Mouse (Mus musculus) stomach, postnatal 0 days (tissue): Measurements from ENCODE around the gene Grm7. TPM values are rescaled to one million over a fixed set of nuclear protein-coding genes. Genes with fewer than 3 reads are reported as not detected.

Experiments
- ATAC-seq: fragments of 200-750 bp; cut with Nextera tagmentation; 2 replicates; pipeline ENCODE4 v1.8.0; 2017; ENCODE audit not compliant: low FRiP score, low TSS enrichment
- DNase-seq: peaks from one replicate; pipeline ENCODE4 v3.0.0-alpha.2; 2016; ENCODE audit warnings: low spot score
- H3K27ac ChIP-seq: fragments of 300-500 bp; sonication (generic); replicated peaks from 2 replicates; pipeline ENCODE4 v1.5.1; 2014; ENCODE audit warnings: mild to moderate bottlenecking, control low read depth
- H3K27me3 ChIP-seq: fragments of 300-500 bp; sonication (generic); 2 replicates; pipeline ENCODE4 v1.6.1; 2014; ENCODE audit warnings: low read length; ENCODE audit not compliant: control insufficient read depth, insufficient read depth
- H3K36me3 ChIP-seq: fragments of 300-500 bp; sonication (generic); 2 replicates; pipeline ENCODE4 v1.6.1; 2014; ENCODE audit warnings: low read length, mixed read lengths; ENCODE audit not compliant: control insufficient read depth, insufficient read depth
- H3K4me1 ChIP-seq: fragments of 300-500 bp; sonication (generic); replicated peaks from 2 replicates; pipeline ENCODE4 v1.6.1; 2014; ENCODE audit warnings: antibody characterized with exemption; ENCODE audit not compliant: control insufficient read depth, insufficient read depth
- H3K4me2 ChIP-seq: fragments of 300-500 bp; sonication (generic); replicated peaks from 2 replicates; pipeline ENCODE4 v1.6.1; 2014; ENCODE audit warnings: low read depth, mild to moderate bottlenecking, control low read depth, moderate library complexity
- H3K4me3 ChIP-seq: fragments of 300-500 bp; sonication (generic); 2 replicates; pipeline ENCODE4 v1.5.1; 2014; ENCODE audit warnings: low read depth, low read length, control low read depth
- H3K9ac ChIP-seq: fragments of 300-500 bp; sonication (generic); 2 replicates; pipeline ENCODE4 v1.6.1; 2014; ENCODE audit warnings: mild to moderate bottlenecking, low read length, control low read depth, mixed read lengths
- H3K9me3 ChIP-seq: fragments of 300-500 bp; sonication (generic); 2 replicates; pipeline ENCODE4 v1.6.1; 2016; ENCODE audit warnings: low read length; ENCODE audit not compliant: control insufficient read depth
- CTCF ChIP-seq: IDR thresholded peaks from 2 replicates; pipeline ENCODE4 v1.5.1; 2016; ENCODE audit warnings: antibody characterized with exemption, low read depth, mild to moderate bottlenecking, moderate library complexity
- EP300 ChIP-seq: optimal IDR thresholded peaks from 2 replicates; pipeline ENCODE3; 2016; ENCODE audit warnings: antibody characterized with exemption
- WGBS: fragments of 180-500 bp; shearing (Covaris S2); extraction: QIAGEN DNeasy Blood & Tissue Kit; methylation state at CpG from one replicate; pipeline ENCODE4 v1.1.7; 2014; 5-methylcytosine and 5-hydroxymethylcytosine counted together
- polyA plus RNA-seq: library from polyadenylated mRNA; unstranded; fragments of >200 nt; fragmentation: Nextera tagmentation; extraction: Ambion mirVana; gene quantifications from 2 replicates; pipeline ENCODE4 v1.2.1, GENCODE M21; 2015

Gene Grm7
- polyA plus RNA-seq, 1 experiment from 2014 or later: 0.57 TPM

DNA sequence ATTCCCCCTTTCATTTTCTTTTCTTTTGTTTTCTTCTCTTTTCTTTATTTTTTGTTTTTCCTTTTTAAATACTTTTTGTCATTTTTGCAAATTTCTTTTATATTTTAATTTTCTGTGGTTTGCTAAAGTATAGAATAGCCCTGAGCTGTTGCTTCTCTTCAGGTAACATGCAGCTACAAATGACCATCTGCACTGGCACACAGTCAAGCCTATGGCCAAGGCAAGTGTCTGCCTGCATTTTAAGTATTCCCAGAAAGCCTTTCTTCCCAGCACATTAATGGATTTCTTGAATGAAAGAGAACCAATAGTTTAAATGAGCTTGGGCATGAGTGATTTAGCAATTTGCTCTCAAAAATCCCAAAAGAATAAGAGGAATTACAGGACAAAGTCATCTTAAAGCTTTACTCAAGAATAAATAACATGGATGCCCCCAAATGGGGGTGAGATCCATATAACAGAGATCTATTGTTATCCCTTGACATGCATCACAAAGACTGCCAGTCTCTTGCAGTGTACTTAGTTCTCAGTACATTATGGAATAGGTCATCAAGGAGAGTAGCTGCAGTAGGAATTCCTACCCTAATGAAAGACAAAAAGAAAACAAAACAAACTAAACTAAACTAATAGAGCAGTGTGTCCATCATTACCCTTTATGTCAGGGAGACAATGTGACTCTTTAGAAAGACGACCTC is 865.5 kb downstream of the Grm7 start:
- H3K4me1 ChIP-seq: no peaks in the 10 kb centered on the region
- WGBS: 53% methylated on average over 1 of the region's 1 CpGs
- no peak for TF ChIP-seq CTCF
- no peak for TF ChIP-seq EP300
- no peak overlapping the region for H3K4me3 ChIP-seq
- no peaks in the 10 kb centered on the region for H3K9me3 ChIP-seq
- ATAC-seq (no peak), DNase-seq (no peak)
- no peak overlapping the region for H3K4me2 ChIP-seq
- no peaks in the 10 kb centered on the region for H3K36me3 ChIP-seq
- no peak overlapping the region for H3K27ac ChIP-seq
- no peak overlapping the region for H3K9ac ChIP-seq
- H3K27me3 ChIP-seq: no peaks in the 10 kb centered on the region

- Histone ChIP-seq H3K4me2 (no peak overlapping the region), H3K36me3 (no peaks in the 10 kb centered on the region), H3K9ac (no peak overlapping the region), H3K27ac (no peak overlapping the region), H3K4me1 (no peaks in the 10 kb centered on the region), H3K27me3 (no peaks in the 10 kb centered on the region), H3K4me3 (no peak overlapping the region), H3K9me3 (no peaks in the 10 kb centered on the region)
- 68% methylated on average over 2 of the region's 2 CpGs for WGBS
- DNase-seq (no peak), ATAC-seq (no peak)
- no peak for TF ChIP-seq EP300
- no peak for TF ChIP-seq CTCF
Observed at GRCm38 (mm10) chr6:111512359-111512758, 867.0 kb downstream of the Grm7 start.

DNA sequence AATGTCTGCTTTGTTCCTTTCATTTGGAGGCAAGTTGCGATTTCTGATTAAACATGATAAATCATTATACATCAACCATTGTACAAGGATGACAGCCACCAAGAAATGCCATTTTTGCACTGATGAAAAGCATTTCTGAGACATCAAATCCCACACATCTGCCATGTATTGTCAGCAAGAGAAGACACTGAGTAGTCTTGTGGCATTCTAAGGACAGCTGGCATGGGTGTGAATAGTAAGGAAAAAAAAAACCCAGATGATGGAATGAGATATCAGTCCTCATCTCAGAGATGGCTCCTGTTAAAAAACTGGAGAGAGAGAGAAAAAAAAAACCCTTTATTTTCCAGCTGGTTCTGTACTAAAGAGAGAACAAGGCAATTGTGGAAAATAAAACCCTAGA is 875.8 kb downstream of the Grm7 start:
- ATAC-seq (no peak), DNase-seq (no peak)
- Histone ChIP-seq H3K4me2 (no peak overlapping the region), H3K4me3 (no peak overlapping the region), H3K27me3 (no peaks in the 10 kb centered on the region), H3K27ac (no peak overlapping the region), H3K9me3 (no peaks in the 10 kb centered on the region), H3K9ac (no peak overlapping the region), H3K4me1 (no peaks in the 10 kb centered on the region), H3K36me3 (no peaks in the 10 kb centered on the region)
- no peak for TF ChIP-seq CTCF
- no peak for TF ChIP-seq EP300
- 69% methylated on average over 1 of the region's 1 CpGs for WGBS

GRCm38 (mm10) chr6:111522122-111522521 is 876.7 kb downstream of the Grm7 start:
- no peak overlapping the region for H3K27ac ChIP-seq
- H3K36me3 ChIP-seq: no peaks in the 10 kb centered on the region
- no peaks in the 10 kb centered on the region for H3K9me3 ChIP-seq
- no peak overlapping the region for H3K4me2 ChIP-seq
- DNase-seq (no peak), ATAC-seq (no peak)
- H3K27me3 ChIP-seq: no peaks in the 10 kb centered on the region
- H3K4me1 ChIP-seq: no peaks in the 10 kb centered on the region
- H3K9ac ChIP-seq: no peak overlapping the region
- H3K4me3 ChIP-seq: no peak overlapping the region
- TF ChIP-seq EP300 (no peak), CTCF (no peak)

DNA sequence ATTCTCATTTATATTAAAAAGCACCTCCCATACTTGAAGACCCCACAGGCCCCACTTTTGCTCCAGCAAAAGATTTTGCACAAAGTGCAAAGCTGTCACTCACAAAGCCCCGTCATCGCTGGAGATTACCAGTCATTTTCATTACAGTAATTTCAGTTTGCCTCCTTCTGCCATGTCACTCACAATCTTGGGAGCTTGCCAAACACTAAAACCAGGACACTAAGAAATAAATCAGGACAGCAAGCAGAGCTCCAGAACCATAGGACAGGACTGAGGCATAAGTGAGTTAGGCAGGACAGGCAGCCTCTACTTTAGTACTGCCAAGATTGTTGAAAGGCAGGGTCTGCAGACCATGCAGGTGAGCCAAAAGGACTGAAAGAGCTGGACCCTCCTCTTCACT is 884.6 kb downstream of the Grm7 start:
- Histone ChIP-seq H3K4me3 (no peak overlapping the region), H3K27ac (no peak overlapping the region), H3K4me2 (no peak overlapping the region), H3K9ac (no peak overlapping the region), H3K4me1 (no peaks in the 10 kb centered on the region), H3K9me3 (no peaks in the 10 kb centered on the region), H3K36me3 (no peaks in the 10 kb centered on the region), H3K27me3 (no peaks in the 10 kb centered on the region)
- no peak for TF ChIP-seq CTCF
- no peak for TF ChIP-seq EP300
- WGBS: 70% methylated on average over 2 of the region's 2 CpGs
- DNase-seq: no peak
- ATAC-seq: no peak

DNA sequence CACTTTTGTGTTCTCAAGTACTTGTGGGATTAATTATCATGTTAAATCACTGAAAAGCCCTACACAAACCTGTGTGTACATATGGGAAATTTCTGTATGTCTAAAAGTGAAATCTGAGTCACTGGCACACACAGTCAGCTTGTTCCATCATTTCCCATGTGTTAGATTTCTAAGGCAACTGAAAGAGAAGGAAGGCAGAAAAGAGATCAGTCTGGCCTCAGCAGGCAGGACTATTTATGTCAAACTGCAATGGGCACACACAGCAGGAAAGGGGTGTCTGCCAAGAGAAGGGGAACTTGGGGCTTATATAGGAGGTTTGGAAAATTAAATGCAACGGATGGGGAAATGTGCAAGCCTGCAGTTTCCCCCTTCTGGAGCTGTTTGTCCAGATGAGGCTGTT is 913.2 kb downstream of the Grm7 start:
- Histone ChIP-seq H3K27ac (no peak overlapping the region), H3K4me1 (no peaks in the 10 kb centered on the region), H3K27me3 (no peaks in the 10 kb centered on the region), H3K4me3 (no peak overlapping the region), H3K9me3 (no peaks in the 10 kb centered on the region), H3K4me2 (no peak overlapping the region), H3K36me3 (no peaks in the 10 kb centered on the region), H3K9ac (no peak overlapping the region)
- WGBS: 71% methylated on average over 1 of the region's 1 CpGs
- ATAC-seq: no peak
- TF ChIP-seq EP300 (no peak), CTCF (no peak)
- no peak for DNase-seq
